Mouse (Mus musculus) heart, adult 11 months (tissue): ENCODE results near the gene 6430628N08Rik.

Experiments
- DNase-seq: peaks from one replicate; pipeline ENCODE4 v3.0.0; 2022

Gene 6430628N08Rik

GRCm38 (mm10) chr4:115940681-115941080 lies 50.2 kb downstream of the 6430628N08Rik start:
- no peak for DNase-seq

- no peak for DNase-seq
Measured at GRCm38 (mm10) chr4:115941242-115941820, 50.9 kb downstream of the 6430628N08Rik start.

- DNase-seq = no peak
Measured at GRCm38 (mm10) chr4:115943669-115944314, 53.3 kb downstream of the 6430628N08Rik start.
